Mouse (Mus musculus) gastrocnemius, postnatal 14 days (tissue): ENCODE data around the gene Cdk20. TPM values are rescaled to one million over a fixed set of nuclear protein-coding genes. Genes with fewer than 3 reads are reported as not detected.

Experiments
- DNase-seq: peaks from one replicate; pipeline ENCODE4 v3.0.0; 2021; ENCODE audit warnings: mixed read lengths
- intact Hi-C: fragments of 180-260 bp; cut with DNase I; formaldehyde crosslinking; loops from one replicate; pipeline ENCODE4 v1.15.1; 2025; ENCODE audit warnings: low total_unique reads
- long read RNA-seq, 2 experiments: library from polyadenylated mRNA; stranded (forward); transcript quantifications; one replicate each; pipeline ENCODE4 v2.0.0; 2021
- total RNA-seq, 2 experiments: library from RNA; stranded (reverse); gene quantifications; 2 replicates each; pipeline ENCODE4 v1.2.3; 2021

The Cdk20 gene
- total RNA-seq, result 1 to 10 TPM; 2.5 to 3.1 TPM
- long read RNA-seq, experiment 1, full-length matches to known transcripts, result 3 of 3 reads
- long read RNA-seq, experiment 1, partial matches to known transcripts, result 0 of 3 reads
- long read RNA-seq, experiment 1, other reads (novel, unspliced or antisense), result 0 of 3 reads
- long read RNA-seq, experiment 2, full-length matches to known transcripts, result 1 of 2 reads
- long read RNA-seq, experiment 2, partial matches to known transcripts, result 0 of 2 reads
- long read RNA-seq, experiment 2, other reads (novel, unspliced or antisense), result 1 of 2 reads

DNA sequence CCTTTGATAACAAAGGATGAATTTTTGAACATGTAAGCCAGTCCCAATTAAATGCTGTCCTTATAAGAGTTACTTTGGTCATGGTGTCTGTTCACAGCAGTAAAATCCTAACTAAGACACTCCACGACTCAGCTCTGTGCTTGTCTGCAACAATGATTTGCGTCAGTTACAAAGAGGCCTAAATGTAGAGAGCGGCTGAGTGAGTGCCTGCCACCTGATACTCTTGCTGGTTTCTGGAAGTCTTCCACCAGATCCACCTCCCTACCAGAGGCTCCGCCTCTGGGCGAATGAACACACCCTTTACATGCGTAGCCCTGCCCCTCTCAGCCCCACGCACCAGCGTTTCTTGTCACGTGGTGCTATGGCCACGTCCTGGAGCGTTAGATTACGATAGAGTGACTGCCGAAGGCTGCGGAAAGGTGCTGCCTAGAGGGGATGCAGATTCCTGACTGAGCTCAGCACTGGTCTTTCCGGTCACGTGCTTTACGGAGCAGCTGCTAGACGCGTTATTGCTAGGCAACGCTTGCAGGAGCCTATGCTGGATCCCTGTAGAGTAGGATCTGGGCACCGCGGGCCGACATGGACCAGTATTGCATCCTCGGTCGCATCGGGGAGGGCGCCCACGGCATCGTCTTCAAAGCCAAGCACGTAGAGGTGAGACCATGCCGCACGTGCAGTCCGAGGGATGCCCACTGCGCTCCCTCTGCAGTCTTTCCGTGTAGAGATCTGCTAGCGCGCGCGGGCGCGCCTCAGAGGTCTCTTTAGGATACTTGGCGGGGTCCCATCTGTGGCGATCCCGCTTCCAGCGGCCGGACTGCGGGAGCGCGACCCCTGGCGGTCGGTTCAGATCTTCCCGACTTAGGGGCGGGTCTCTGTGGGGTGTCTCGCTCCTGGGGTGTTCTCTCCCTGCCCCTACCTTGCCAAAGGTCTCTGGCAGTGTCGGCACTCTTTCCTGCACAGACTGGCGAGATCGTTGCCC is at the start of gene Cdk20:
TSS of gene Cdk20 (plus strand) at position 298 of the 979 bp plus-strand sequence.
- intact Hi-C loops, result loop anchor here (10.0 kb wide), 1 partner anchor 68 kb away; no protein-coding TSS in a partner anchor
- peak; percentile 88 for DNase-seq

DNA sequence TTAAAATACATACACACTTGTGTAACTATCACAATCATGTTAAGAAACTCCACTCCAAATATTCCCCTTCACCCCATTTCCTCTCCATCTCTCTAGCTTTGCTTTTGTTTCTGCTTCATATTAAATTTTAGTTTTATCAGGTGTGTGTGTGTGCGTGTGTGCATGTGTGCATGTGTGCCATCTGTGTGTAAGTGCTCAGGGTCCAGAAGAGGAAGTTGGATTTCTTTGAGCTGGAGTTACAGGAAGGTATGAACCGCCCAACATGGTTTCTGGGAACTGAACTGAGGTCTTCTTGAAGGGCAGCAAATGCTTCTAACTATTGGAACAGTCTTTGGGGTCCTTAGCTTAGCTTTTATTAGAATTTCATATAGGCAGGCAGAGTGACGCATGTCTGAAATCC is 47.2 kb upstream of the Cdk20 start:
- DNase-seq, result no peak
- intact Hi-C loops, result no loop called here

DNA sequence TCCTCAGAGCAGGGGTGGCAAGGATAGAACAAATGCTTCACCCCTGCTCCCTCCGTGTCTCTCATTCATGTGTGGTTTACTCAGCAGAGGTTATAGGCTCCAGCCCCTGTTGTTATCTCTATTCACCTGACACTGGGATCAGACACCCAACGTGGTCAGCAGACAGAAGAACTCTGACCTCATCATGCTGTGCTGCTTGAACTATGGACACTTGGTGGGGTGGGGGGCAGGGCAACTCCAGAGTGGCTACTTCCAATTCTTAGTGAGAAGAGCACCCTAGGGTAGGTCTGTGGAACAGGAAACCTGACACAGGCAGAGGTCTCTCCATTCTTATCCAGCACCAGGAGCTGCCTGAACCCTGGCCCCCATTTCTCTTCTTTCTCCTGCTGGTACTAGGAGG is 46.1 kb upstream of the Cdk20 start:
- no peak for DNase-seq
- intact Hi-C loops, result no loop called here

DNA sequence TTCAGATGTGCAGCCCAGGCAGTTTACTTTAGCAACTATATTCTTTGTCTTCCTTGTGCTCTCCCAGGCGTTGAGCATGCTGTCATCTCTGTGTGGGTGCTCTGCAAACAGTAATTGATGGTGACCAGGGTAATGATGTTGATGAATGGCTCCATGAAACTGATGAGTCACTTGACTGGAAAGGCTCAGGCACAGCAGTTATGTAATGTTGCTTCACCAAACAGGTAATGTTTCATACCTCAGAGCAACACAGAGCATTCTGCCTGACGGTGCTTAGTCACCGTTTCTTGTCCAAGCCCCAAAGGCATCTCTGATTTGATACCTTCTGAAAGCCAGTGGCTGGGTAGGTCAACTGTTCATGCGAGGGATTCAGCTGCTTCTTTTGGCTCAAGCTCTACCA is 43.7 kb upstream of the Cdk20 start:
- intact Hi-C loops, result no loop called here
- DNase-seq, result no peak

DNA sequence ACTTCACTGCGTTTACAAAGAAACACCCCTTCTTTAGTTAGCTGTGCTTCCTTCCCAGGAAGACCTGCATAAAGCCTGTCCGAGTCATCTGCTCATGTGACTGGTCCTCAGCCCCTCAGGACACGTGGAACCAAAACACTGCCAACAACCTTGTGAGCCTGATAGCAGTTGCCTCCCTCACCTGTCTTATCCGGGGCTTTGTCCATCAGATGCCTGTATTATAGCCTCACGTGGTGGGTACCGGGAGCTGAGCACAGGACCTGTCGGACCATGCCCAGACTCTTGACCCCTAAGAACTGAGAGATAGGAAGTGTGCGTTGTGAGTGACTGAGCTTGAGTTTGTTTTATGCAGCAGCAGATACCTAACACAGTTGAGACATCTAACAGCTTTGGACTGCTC is 35.1 kb upstream of the Cdk20 start:
- DNase-seq, result no peak
- intact Hi-C loops, result no loop called here

DNA sequence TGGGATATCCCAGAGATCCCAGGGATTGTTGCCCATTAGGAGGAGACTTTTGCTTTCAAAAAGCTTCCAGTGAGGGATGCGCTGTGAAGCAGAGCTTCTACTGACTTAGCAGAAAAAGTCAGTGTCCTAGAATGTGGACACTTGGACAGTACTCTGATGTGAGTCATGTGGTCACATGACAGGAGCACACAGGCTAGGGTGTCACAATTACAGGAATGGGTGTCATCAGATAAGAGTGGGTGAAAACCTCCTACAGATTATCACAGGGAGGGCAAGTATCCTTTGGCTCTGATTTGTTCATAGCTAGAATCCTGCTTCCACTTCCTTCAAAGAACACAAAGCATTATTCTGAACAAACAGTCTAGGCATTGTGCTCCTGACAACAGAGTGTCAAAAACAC is 34.0 kb upstream of the Cdk20 start:
- DNase-seq, result no peak
- intact Hi-C loops, result no loop called here

DNA sequence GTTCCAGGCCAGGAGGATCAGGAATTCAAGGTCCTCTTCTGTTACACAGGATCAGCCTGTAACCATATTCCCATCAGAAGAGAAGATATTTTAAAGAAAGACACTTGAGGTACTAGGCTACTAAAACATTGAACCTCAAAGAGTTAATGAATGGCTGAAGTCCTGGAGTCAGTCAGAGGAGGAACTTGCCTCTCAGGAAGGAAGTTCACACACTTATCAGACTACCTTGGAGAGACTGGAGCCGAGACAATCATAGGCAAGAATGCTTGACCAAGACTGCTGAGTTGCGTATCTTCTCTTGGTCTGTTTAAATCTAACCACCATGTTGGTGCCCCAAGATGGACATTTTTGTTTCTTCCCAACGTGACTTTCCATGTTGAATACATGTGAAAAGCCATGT is 32.2 kb upstream of the Cdk20 start:
- intact Hi-C loops, result no loop called here

DNA sequence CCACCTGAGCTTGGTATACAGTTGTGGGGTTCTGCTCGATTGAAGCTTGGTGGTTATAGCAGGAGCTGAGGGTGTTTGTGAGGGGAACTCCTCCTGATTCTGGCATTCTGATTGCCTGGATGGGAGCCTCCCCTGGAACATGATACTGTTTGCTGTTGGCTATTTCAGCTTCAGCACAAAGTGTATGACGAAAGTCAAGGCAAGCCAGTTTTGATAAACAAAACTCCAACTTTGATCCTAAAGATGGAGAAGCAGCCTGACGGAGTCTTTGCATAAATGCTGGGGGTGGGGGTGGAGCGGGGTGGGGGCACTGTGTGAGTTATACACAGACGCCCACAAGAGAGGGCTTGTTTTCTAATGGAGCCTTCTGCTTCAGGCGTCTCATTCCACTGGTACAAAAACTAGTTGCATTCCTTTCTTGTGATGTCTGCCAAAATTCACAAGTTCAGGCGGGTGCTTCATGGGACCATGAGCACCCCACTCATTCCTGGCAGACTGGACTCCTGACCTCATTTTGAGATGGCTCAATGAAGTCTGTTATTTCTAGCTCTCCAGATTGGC is 31.2 kb upstream of the Cdk20 start:
- intact Hi-C loops, result no loop called here

More for the DNA sequence above, 32.2 kb upstream of the Cdk20 start:
- DNase-seq, result no peak

DNA sequence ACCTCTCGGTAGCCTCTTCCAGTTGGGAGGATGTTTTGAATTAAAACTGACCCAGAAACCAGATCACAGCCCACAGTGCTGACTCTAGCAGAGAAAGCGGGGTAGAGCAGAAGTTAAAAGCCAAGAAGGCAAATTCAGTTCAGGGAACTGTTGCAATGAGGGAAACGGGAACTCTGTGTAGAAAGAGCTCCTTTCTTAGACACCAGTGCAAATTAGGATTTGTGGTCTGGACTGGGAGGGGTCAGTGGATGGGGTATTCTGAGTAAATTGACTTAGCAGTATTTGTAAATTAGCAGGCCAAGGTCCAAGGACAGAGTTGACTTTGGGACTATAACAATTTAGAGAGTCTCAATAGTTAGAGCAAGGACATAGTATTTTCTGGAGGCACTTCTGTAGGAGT is 30.1 kb upstream of the Cdk20 start:
- no peak for DNase-seq
- intact Hi-C loops, result no loop called here

More for the DNA sequence above, 31.2 kb upstream of the Cdk20 start:
- DNase-seq, result peak; percentile 50

DNA sequence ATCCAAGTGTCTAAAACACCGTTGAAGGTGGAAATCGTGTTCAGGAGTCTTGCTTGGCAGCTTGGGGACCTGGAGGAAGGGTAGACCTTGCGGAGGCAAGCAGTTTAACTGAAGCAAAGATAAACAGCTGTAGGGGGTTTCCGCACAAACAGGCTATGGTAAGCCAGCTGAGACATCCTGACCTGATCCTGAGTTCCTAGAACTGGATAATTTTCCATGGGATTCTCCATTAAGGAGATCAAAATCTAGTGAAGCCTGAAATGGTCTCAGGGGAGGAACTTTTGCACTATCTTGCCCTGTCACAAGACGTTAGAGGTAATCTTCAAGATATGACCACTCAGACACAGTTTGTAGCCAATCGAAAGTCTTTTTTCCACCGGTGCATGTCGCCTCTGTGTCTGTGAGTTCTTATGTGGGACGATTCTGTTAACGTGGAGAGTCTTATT is 29.6 kb upstream of the Cdk20 start:
- intact Hi-C loops, result no loop called here
- no peak for DNase-seq

DNA sequence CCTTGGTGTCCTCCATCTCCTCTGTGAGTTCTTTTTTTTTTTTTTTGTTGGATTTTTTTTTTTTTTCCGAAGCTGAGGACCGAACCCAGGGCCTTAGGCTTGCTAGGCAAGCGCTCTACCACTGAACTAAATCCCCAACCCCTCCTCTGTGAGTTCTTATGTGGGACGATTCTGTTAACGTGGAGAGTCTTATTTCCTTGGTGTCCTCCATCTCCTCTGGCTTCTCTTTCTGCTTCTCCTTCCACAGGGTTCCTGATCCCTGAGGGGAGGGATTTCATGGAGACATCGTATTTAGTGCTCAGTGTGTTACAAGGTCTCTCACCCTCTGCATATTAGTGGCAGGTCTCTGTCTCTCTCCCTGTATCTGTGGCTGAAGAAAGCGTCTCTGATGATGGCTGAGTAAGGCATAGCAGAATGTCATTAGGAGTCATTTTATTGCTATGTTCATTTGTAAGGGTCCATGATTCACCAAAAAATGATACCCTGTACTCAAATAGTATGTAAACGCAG is 29.1 kb upstream of the Cdk20 start:
- DNase-seq, result no peak
- intact Hi-C loops, result no loop called here

DNA sequence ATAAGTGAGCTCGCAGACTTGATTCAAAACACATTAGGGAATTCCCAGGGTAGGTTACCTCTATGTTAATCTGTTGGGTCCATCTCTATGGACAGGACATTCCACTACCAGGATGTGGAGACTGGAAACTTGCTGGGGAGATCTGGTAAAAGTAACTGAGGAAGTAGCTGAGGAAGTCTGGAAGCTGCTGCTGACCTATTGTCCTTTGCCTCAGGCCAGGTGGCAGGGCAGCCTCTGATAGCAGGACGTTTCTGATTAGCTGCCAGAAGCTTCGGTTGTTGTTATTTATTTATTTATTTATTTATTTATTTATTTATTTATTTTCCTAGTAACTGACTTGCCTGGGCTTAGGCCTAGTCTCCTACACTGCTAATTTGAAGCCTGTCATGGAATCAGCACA is 28.6 kb upstream of the Cdk20 start:
- intact Hi-C loops, result no loop called here
- no peak for DNase-seq

DNA sequence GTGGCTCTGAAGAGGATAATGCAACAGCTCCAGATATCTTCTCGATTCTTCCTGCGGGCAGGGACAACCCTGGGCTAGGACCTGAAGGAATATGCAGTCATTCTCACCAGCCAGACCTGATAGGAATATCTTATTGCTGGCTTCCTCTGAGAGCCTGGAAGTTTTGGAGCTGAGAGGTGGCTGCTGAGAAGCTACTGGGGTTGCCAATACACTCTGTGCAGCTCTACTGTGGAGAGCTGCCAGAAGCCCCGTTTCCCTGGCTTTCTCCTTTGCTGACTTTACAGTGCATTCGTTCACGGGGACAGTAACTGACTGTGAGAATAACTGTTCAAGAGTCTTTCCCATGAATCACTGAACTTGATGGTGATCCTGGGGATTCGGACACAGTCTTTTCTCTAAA is 26.6 kb upstream of the Cdk20 start:
- intact Hi-C loops, result no loop called here
- peak; percentile 21 for DNase-seq

DNA sequence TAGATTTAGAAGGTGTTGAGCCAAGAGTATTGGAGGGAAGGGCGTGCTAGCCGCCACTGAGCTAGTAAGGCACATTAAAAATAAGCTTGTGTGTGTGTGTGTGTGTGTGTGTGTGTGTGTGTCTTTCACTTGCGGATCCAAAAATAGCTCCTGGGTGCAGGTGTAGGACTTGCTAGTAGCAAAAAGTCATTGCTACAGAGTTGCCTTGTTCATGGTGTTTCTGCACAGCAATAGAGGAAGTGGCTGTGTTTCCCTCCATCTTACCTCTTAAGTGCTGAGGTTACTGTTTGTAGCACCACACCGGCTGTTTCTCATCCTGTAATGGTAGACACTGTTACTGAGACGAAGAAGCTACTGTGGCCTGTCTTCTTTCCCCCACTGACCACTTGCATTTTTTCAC is 24.1 kb upstream of the Cdk20 start:
- DNase-seq, result no peak
- intact Hi-C loops, result no loop called here

DNA sequence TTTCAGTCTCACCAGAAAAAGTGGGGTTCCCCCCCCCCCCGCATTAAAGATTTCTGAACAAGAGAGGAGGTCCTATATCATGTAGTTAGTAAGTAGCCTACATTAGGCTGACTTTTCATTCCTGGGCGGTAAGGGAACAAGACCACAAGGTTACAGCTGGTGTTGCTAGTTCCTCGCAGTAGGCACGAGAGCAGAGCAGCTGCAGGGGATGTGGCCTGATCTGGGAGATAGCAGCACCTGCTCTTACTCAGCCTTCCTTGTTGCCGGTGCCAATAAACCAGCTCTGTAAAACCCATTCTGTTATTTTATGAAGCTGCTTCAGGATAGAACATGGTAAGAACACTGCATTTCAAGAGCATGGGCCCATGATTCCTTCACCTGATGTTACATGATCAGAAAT is 21.5 kb upstream of the Cdk20 start:
- DNase-seq, result no peak
- intact Hi-C loops, result no loop called here

DNA sequence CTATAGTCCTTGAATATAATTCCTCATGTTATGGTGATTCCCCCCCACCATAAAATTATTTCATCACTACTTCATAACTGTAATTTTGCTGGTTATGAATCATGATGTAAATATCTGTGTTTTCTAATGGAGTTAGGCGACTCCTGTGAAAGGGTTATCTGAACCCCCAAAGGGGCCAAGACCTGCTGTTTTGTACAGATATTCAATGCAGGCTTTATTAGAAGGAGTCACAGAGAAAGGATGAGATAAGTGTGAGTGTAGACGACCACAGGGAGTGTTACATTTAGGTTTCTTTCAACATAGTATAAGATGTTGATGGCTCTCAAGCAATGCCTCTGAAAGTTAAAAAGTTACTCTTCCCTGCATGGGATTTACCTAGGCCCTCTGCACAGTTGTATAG is 20.8 kb upstream of the Cdk20 start:
- intact Hi-C loops, result no loop called here
- DNase-seq, result no peak

DNA sequence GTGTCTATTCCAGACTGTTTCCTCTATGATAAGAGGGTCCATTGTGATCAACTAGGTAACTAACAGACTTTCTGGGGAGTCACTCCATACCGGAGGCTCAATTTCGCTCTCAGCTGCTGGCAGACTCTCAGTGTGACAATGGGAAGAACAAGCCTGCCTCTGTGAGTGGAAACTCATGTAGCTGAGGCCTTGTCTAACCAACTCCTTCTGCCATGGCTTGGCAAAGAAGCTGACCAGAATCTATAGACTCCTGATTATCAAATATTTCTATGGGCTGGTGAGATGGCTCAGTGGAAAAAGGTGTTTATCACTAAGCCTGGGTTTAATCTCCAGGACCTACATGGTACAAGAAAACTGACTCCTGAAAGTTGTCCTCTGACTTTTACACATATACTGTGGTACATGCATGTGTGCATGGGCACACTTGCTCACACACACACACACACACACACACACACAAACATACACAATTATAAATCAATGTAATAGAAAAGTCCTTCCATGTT is 19.3 kb upstream of the Cdk20 start:
- intact Hi-C loops, result no loop called here
- DNase-seq, result no peak

DNA sequence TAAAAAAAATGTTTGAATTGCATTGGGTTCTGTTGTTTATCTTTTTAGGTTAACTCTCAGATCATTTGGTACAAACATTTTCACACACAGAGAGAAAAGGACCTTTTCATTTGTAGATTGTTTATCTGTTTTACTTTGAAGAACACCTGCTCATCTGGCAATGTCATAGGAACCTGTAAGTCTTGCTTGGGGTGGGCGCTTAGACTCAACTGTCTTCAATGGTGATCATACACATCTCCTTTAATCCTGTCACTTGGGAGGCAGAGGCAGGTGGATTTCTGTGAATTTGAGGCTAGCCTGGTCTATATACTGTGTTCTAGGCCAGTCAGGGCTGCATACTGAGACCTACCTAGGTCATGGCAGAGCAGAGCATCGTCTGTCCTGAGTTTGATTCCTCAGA is 16.5 kb upstream of the Cdk20 start:
- intact Hi-C loops, result no loop called here

DNA sequence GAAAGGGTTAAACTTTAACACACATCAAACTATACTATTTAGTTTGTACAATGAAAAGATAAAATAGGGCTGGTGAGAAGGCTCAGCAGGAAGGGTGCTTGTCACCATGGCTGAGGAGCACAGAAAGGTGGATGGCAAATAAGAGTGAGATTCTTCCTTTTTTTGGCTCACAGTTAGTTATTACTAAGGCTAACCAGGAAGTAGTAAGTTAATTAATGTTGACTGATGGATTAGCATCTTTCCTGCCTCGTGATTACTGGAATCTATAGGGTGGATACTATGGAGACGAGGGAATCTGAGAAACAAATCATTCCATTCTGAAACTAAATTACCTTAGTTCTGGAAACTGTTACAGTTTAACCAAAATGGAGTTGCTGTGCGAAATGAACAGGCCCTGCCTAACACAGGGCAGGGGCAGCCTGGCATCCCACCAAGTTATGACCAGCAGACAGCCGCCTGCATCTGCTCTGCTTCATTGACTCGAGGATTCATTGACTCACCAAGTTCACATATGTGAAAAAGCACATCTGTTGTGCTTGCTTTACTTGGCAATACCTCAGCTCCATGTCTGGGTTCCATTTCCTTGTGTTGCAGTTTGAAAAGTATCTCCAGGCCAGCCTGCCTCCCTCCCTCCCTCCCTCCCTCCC is 15.0 kb upstream of the Cdk20 start:
- intact Hi-C loops, result no loop called here
- DNase-seq, result no peak

More for the DNA sequence above, 16.5 kb upstream of the Cdk20 start:
- no peak for DNase-seq

DNA sequence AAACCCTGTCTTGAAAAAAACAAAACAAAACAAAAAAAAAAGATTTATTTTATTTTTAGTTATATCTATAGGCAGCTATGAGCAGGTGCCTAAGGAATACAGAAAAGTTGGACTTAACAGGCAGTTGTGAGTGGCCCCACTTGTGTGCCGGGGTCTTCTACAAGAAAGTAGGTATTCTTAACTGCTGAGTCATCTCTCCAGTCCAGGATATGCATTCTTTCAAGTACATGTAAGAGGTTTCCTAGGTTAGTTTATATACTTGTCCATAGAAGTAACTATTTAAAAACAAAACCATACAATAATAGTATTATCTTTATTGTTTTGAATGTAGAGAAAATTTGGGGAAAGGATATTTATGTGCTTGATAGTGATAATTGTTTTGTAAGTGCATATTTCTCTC is 11.3 kb upstream of the Cdk20 start:
- no peak for DNase-seq
- intact Hi-C loops, result no loop called here
